Mouse (Mus musculus) small intestine, adult 2 months (tissue): ENCODE data around the gene Atp2c1. TPM values are rescaled to one million over a fixed set of nuclear protein-coding genes. Genes with fewer than 3 reads are reported as not detected.

Experiments
- H3K27ac ChIP-seq: fragments of 200-500 bp; 2 replicates; pipeline ENCODE4 v1.5.1; 2012; ENCODE audit warnings: low read depth, low read length, control low read depth, inconsistent platforms; ENCODE audit not compliant: insufficient read depth
- H3K27me3 ChIP-seq: fragments of 200-500 bp; 2 replicates; pipeline ENCODE4 v1.6.1; 2012; ENCODE audit warnings: mild to moderate bottlenecking, moderate library complexity, low read length, inconsistent platforms; ENCODE audit not compliant: control insufficient read depth, insufficient read depth
- H3K36me3 ChIP-seq: fragments of 200-500 bp; 2 replicates; pipeline ENCODE4 v1.6.1; 2012; ENCODE audit warnings: mild to moderate bottlenecking, low read length, control low read depth, inconsistent platforms; ENCODE audit not compliant: control insufficient read depth, insufficient read depth
- H3K4me1 ChIP-seq: fragments of 200-500 bp; 2 replicates; pipeline ENCODE4 v1.6.1; 2012; ENCODE audit warnings: low read length, inconsistent platforms, mixed read lengths; ENCODE audit not compliant: control insufficient read depth, insufficient read depth, insufficient read length
- H3K4me3 ChIP-seq: fragments of 200-500 bp; 2 replicates; pipeline ENCODE4 v1.5.1; 2012; ENCODE audit warnings: low read depth, mild to moderate bottlenecking, control low read depth, inconsistent platforms, low read length, moderate library complexity
- CTCF ChIP-seq: fragments of 200-500 bp; IDR thresholded peaks from 2 replicates; pipeline ENCODE4 v1.5.1; 2012; ENCODE audit warnings: low read depth, mild to moderate bottlenecking, control low read depth, inconsistent platforms, low read length, moderate library complexity, mixed read lengths; ENCODE audit not compliant: insufficient replicate concordance, insufficient read length; ENCODE audit errors: extremely low read depth
- POLR2A ChIP-seq: fragments of 200-500 bp; IDR thresholded peaks from 2 replicates; pipeline ENCODE4 v1.6.1; 2012; ENCODE audit warnings: low read depth, mild to moderate bottlenecking, control low read depth, inconsistent platforms, low read length, moderate library complexity
- WGBS: fragments of 180-500 bp; shearing (Covaris S2); methylation state at CpG from one replicate; pipeline ENCODE4 v1.1.7; 2018; 5-methylcytosine and 5-hydroxymethylcytosine counted together
- polyA plus RNA-seq: library from polyadenylated mRNA; depleted of rRNA; stranded (reverse); fragments of >200 nt; gene quantifications from 2 replicates; pipeline ENCODE4 v1.2.3, GENCODE M21; 2012; rRNA removed

The Atp2c1 gene
- 22.5 and 34.1 TPM in 2 replicates for polyA plus RNA-seq

GRCm38 (mm10) chr9:105527219-105527618 is at the start of gene Atp2c1:
Atp2c1 (minus strand) TSS chr9:105527319.
- Histone ChIP-seq H3K27me3 (no peaks in the 10 kb centered on the region), H3K36me3 (no peaks in the 10 kb centered on the region), H3K27ac (no peak within 1 kb of the TSS), H3K4me1 (peaks cover 2% of the 10 kb centered on the region; the same call in 1 of the 2 replicates), H3K4me3 (no peak within 1 kb of the TSS)
- TF ChIP-seq CTCF (no peak), POLR2A (no peak)
- 91% methylated on average over 12 of the region's 12 CpGs for WGBS

- WGBS, result 93% methylated on average over 5 of the region's 5 CpGs
- Histone ChIP-seq H3K36me3 (no peaks in the 10 kb centered on the region), H3K27me3 (0 out of 2 replicates have a peak, but pooled peaks cover 5% of the 10 kb centered on the region), H3K27ac (no peak overlapping the region), H3K4me1 (peaks cover 4% of the 10 kb centered on the region; the same call in 1 of the 2 replicates), H3K4me3 (no peak overlapping the region)
- no peak for TF ChIP-seq POLR2A
- TF ChIP-seq CTCF, result no peak
Observed at GRCm38 (mm10) chr9:105557452-105557851, 30.3 kb upstream of the Atp2c1 start.

- no peaks in the 10 kb centered on the region for H3K36me3 ChIP-seq
- peaks cover 4% of the 10 kb centered on the region; the same call in 1 of the 2 replicates for H3K4me1 ChIP-seq
- no peak overlapping the region for H3K4me3 ChIP-seq
- H3K27me3 ChIP-seq, result 0 out of 2 replicates have a peak, but pooled peaks cover 5% of the 10 kb centered on the region
- H3K27ac ChIP-seq, result no peak overlapping the region
- WGBS, result 66% methylated on average over 8 of the region's 8 CpGs
- TF ChIP-seq CTCF, result no peak
- no peak for TF ChIP-seq POLR2A
Observed at GRCm38 (mm10) chr9:105556141-105556735, 29.1 kb upstream of the Atp2c1 start.

GRCm38 (mm10) chr9:105554439-105554807 is 27.3 kb upstream of the Atp2c1 start:
- Histone ChIP-seq H3K27ac (no peak overlapping the region), H3K27me3 (0 out of 2 replicates have a peak, but pooled peaks cover 5% of the 10 kb centered on the region), H3K36me3 (no peaks in the 10 kb centered on the region), H3K4me1 (peaks cover 4% of the 10 kb centered on the region; the same call in 1 of the 2 replicates), H3K4me3 (no peak overlapping the region)
- 33% methylated on average over 7 of the region's 7 CpGs for WGBS
- TF ChIP-seq POLR2A, result no peak
- TF ChIP-seq CTCF, result no peak

GRCm38 (mm10) chr9:105553629-105554438 is 26.7 kb upstream of the Atp2c1 start:
- 14% methylated on average over 24 of the region's 24 CpGs for WGBS
- peak overlapping the region; percentile 5; the same call in 1 of the 2 replicates for H3K4me3 ChIP-seq
- H3K36me3 ChIP-seq, result no peaks in the 10 kb centered on the region
- peaks cover 4% of the 10 kb centered on the region; the same call in 1 of the 2 replicates for H3K4me1 ChIP-seq
- TF ChIP-seq POLR2A (no peak), CTCF (no peak)
- H3K27ac ChIP-seq, result no peak overlapping the region
- 0 out of 2 replicates have a peak, but pooled peaks cover 5% of the 10 kb centered on the region for H3K27me3 ChIP-seq

DNA sequence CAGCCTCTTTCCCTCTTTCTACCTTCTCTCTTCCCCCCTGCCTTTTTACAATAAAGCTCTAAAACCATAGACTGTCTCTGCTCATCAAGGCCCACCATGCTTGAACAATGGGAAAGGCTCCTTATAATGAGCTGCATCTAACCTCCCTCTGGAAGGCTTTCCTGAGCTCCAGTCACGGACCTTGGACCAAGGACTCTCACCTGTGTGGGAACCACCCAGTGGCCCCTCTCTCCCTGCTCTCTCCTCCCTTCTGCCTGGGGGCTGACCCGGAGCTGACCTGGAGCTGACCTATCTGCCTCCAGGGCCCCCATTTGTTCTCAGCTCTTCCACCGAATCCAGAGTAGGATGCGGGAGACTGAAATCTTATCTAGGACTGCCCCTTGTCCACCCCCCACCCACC is 24.3 kb upstream of the Atp2c1 start:
- Histone ChIP-seq H3K27me3 (0 out of 2 replicates have a peak, but pooled peaks cover 5% of the 10 kb centered on the region), H3K27ac (no peak overlapping the region), H3K4me3 (no peak overlapping the region), H3K4me1 (peaks cover 4% of the 10 kb centered on the region; the same call in 1 of the 2 replicates), H3K36me3 (no peaks in the 10 kb centered on the region)
- TF ChIP-seq CTCF, result no peak
- no peak for TF ChIP-seq POLR2A
- 60% methylated on average over 4 of the region's 4 CpGs for WGBS

DNA sequence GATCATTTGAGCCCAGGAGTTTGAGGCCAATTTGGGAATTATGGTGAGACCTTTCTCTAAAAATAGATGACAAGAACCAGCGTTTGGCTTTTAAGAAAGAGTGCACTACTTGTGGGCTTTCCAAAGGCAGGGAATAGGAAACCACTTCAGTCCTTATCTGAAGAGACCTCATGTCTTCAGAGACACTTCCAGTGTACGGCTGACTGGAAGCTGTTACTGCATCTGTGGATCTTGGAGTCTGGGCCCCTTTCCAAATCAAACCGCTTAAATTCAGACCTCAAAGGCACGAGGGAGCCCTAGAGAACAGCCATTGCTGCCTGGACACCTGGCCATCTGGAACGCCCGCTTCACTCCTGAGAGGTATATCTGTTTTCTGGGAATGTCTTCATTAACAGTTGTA is 22.0 kb upstream of the Atp2c1 start:
- TF ChIP-seq CTCF (no peak), POLR2A (no peak)
- H3K27ac ChIP-seq, result no peak overlapping the region
- 0 out of 2 replicates have a peak, but pooled peaks cover 5% of the 10 kb centered on the region for H3K27me3 ChIP-seq
- no peaks in the 10 kb centered on the region for H3K36me3 ChIP-seq
- H3K4me3 ChIP-seq, result no peak overlapping the region
- WGBS, result 54% methylated on average over 6 of the region's 6 CpGs
- peaks cover 2% of the 10 kb centered on the region; the same call in 1 of the 2 replicates for H3K4me1 ChIP-seq
